Mouse (Mus musculus): ENCODE measurements around the gene Fam166b. TPM values are rescaled to one million over a fixed set of nuclear protein-coding genes. Genes with fewer than 3 reads are reported as not detected.

Gene Fam166b
- total RNA-seq, 2 experiments from 2014 or later = 0.68 to 1.3 TPM

DNA sequence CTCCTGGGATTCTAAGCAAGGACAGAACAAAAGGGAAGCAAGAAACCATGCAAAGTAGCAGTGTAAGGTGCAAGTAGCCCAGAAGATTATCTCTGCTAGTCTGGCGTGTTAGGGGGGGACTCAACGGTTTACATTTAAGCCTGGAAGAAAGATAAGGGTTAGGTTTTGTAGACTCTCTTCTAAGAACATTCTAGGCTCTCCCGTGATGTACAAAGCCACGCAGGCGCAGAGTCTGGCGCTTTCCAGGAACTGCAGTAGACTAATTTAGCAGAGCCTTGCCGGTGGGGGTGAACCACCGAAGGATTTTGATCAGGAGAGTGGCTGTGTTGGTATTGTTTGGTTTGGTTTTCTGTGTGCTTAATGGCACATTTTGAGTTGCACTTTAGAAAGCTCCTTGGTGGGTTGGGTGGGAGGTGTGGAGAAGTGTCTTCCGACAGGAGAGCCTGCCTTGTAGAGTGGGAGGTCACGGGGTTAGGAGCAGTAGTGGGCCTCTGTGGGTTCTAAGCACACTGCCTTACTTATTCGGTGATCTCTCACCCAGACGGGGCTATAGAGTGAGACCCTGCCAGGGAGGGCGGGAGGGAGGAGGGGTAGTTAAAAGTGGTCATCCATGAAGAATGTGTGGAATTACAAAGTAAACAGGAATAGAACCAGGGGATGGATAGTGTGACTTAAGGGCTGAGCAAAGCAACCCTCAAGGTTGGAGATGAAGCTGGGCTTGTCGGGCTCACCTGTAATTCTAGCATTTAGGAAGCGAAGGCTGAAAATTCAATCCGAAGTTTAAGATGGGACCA, 11.5 kb downstream of the Fam166b start:
- no peak for TF ChIP-seq CTCF (IDR thresholded peaks at IDR 0.05)
- DNase-seq (ENCODE audit: extremely low spot score in 1 of 2, low spot score in 2 of 2) = no peak

GRCm38 (mm10) chr4:43416071-43416490, 12.9 kb downstream of the Fam166b start:
- no peak for TF ChIP-seq CTCF (IDR thresholded peaks at IDR 0.05)

More for the DNA sequence above, 11.5 kb downstream of the Fam166b start:
- intact Hi-C loops (cut with DNase I) = no loop called here
- no peak overlapping the region for H3K4me3 ChIP-seq
- H3K27ac ChIP-seq = peak overlapping the region; percentile 53

GRCm38 (mm10) chr4:43415221-43416070, 13.5 kb downstream of the Fam166b start:
- intact Hi-C loops (cut with DNase I) = no loop called here

More at GRCm38 (mm10) chr4:43416071-43416490, 12.9 kb downstream of the Fam166b start:
- no peak overlapping the region for H3K27ac ChIP-seq
- no peak overlapping the region for H3K4me3 ChIP-seq
- intact Hi-C loops (cut with DNase I) = no loop called here
- DNase-seq (ENCODE audit: extremely low spot score in 1 of 2, low spot score in 2 of 2) = no peak

GRCm38 (mm10) chr4:43414761-43415160, 14.2 kb downstream of the Fam166b start:
- intact Hi-C loops (cut with DNase I) = no loop called here
- TF ChIP-seq CTCF (IDR thresholded peaks at IDR 0.05) = no peak
- Histone ChIP-seq H3K27ac (no peak overlapping the region), H3K4me3 (no peak overlapping the region)
- no peak for DNase-seq (ENCODE audit: extremely low spot score in 1 of 2, low spot score in 2 of 2)

More at GRCm38 (mm10) chr4:43415221-43416070, 13.5 kb downstream of the Fam166b start:
- DNase-seq (ENCODE audit: extremely low spot score in 1 of 2, low spot score in 2 of 2) = no peak
- Histone ChIP-seq H3K4me3 (no peak overlapping the region), H3K27ac (no peak overlapping the region)
- TF ChIP-seq CTCF (IDR thresholded peaks at IDR 0.05) = no peak

- H3K27ac ChIP-seq = peak overlapping the region; percentile 91
- peak overlapping the region; percentile 57 for H3K4me3 ChIP-seq
- intact Hi-C loops (cut with DNase I) = loop anchor here (5.0 kb wide), 1 partner anchor 360 kb away; the partner anchor contains the start of gene Fam214b
- TF ChIP-seq CTCF (IDR thresholded peaks at IDR 0.05) = no peak
- DNase-seq (ENCODE audit: extremely low spot score in 1 of 2, low spot score in 2 of 2) = no peak
Observed at GRCm38 (mm10) chr4:43407071-43407920, 21.6 kb downstream of the Fam166b start.

DNA sequence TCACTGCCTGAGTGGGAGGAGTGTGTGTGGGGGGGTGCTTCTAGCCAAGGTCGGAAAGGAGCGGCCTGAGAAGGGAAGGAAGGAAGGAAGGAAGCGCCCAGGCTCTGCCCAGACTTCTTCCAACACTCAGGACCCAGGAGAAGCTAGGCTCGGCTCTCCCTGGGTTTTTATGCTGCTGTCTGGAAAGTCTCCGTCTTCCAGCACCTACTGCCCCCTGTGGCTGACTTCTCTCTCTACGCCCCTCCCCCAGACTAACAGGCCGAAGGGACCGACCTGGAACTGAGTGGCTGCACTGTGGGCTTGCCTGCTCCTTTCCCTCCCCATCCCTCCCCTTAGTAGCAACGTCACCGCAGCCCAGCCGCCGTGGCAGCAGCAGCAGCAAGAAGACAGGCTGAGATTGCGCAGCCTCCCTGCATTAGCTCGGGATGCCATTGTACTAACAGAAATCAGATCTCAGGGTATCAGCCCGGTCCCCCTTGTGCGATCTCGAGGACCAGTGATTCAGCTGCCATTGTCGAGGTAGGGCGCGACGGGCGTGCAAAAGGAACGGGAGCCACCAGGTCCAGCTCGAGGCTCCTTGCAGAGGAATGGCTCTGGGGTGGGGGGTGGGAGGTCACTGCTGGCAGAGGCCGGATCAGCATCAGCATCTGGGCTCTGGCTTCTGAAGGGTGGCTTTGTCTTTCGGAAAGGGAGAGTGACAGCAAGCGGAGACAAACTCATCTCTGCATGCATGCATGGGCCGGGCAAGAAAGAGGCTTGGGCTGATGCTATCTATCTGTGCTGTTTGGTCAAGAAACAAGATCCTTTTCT, 22.6 kb downstream of the Fam166b start:
- TF ChIP-seq CTCF (IDR thresholded peaks at IDR 0.05) = peak; percentile 54
- peak; percentile 65 to 75 for DNase-seq (ENCODE audit: extremely low spot score in 1 of 2, low spot score in 2 of 2)
- peak overlapping the region; percentile 57 for H3K4me3 ChIP-seq
- intact Hi-C loops (cut with DNase I) = loop anchor here (5.0 kb wide), 1 partner anchor 359 kb away; the partner anchor contains the start of gene Fam214b
- peak overlapping the region; percentile 91 for H3K27ac ChIP-seq

- intact Hi-C loops (cut with DNase I) = loop anchor here (1.0 to 5.0 kb wide), 2 partner anchors 22 to 357 kb away; partner anchors contain the start of gene Fam214b
- DNase-seq (ENCODE audit: extremely low spot score in 1 of 2, low spot score in 2 of 2) = no peak
- TF ChIP-seq CTCF (IDR thresholded peaks at IDR 0.05) = no peak
- Histone ChIP-seq H3K4me3 (no peak overlapping the region), H3K27ac (peak overlapping the region; percentile 91; the same call in 1 of the 2 replicates)
Observed at GRCm38 (mm10) chr4:43404697-43405096, 24.2 kb downstream of the Fam166b start.

- Histone ChIP-seq H3K27ac (peak overlapping the region; percentile 0; the same call in 1 of the 2 replicates), H3K4me3 (no peak overlapping the region)
- TF ChIP-seq CTCF (IDR thresholded peaks at IDR 0.05) = no peak
- intact Hi-C loops (cut with DNase I) = no loop called here
- no peak for DNase-seq (ENCODE audit: extremely low spot score in 1 of 2, low spot score in 2 of 2)
Observed at GRCm38 (mm10) chr4:43402212-43402611, 26.7 kb downstream of the Fam166b start.

DNA sequence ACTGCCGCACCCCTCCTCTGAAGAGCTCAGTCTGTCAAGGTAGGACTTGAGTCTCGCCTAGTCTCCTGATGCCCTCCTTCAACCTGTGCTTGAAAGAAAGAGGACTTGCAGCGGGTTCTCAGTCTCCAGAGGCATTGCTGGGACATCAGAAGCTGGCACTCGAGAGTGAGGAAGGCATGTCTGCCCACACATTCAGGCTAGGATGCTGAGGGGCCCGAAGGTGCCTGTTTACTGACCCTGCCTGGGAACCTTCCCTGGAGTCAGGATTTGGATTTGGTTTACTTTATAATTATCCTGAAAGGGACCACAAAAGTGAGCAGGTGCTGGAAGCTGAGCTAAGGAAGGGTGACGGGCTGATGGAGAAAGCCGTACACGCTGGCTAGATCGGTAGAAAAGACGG, 27.4 kb downstream of the Fam166b start:
- intact Hi-C loops (cut with DNase I) = no loop called here
- Histone ChIP-seq H3K27ac (0 out of 2 replicates have a peak overlapping the region, but pooled peaks have one; percentile 1), H3K4me3 (no peak overlapping the region)
- no peak for TF ChIP-seq CTCF (IDR thresholded peaks at IDR 0.05)
- no peak for DNase-seq (ENCODE audit: extremely low spot score in 1 of 2, low spot score in 2 of 2)

DNA sequence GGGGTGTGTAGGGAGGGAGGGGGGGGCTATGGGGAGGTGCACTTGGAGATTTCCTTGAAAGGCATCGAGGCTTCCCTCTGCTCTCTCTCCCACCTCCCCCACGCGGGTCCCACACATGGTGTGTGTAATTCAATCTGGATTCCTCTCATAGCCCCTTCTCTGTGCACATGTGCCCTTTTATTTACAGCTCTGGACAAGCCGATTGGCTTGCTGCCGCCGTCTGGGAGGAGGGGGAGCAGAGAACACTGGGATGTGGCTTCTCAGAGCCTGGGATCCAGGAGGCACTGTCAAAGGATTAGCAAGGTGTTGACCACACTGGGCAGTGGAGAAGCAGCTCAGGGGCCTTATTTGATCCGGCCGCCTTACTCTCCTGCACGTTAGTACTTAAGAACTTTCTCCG, 28.0 kb downstream of the Fam166b start:
- no peak for TF ChIP-seq CTCF (IDR thresholded peaks at IDR 0.05)
- H3K27ac ChIP-seq = 0 out of 2 replicates have a peak overlapping the region, but pooled peaks have one; percentile 1
- no peak overlapping the region for H3K4me3 ChIP-seq
- intact Hi-C loops (cut with DNase I) = no loop called here
- DNase-seq (ENCODE audit: extremely low spot score in 1 of 2, low spot score in 2 of 2) = no peak
